Mouse (Mus musculus) ES-E14 (cell line): ENCODE measurements around the gene Gm4969. TPM values are rescaled to one million over a fixed set of nuclear protein-coding genes. Genes with fewer than 3 reads are reported as not detected.
A peak's percentile ranks its signal among the peaks of the same experiment; 100 is the strongest.
"Not testable (repeated sequence)": the region's sequence is repeated elsewhere in the genome, so short reads cannot be mapped to it uniquely, and the experiment has no call there.

ENCODE experiments used
- DNase-seq: peaks from one replicate; pipeline ENCODE4 v3.0.0-alpha.2; 2013; ENCODE audit warnings: low read depth, low spot score
- H3K27ac ChIP-seq: 2 replicates; pipeline ENCODE4 v1.5.1; 2012; ENCODE audit warnings: low read depth, mild to moderate bottlenecking, low read length, moderate library complexity, mixed read lengths; ENCODE audit not compliant: poor library complexity, insufficient read depth, severe bottlenecking
- H3K36me3 ChIP-seq: 2 replicates; pipeline ENCODE4 v1.6.1; 2012; ENCODE audit warnings: mild to moderate bottlenecking, low read length, moderate library complexity, mixed read lengths; ENCODE audit not compliant: control insufficient read depth, poor library complexity, insufficient read depth, severe bottlenecking
- H3K4me1 ChIP-seq, 2 experiments: fragments of 150-350 bp in 1 of 2; sonication (generic) in 1 of 2; 2 replicates each; pipeline ENCODE4 v1.6.1; 2012; ENCODE audit warnings: low read length in 2 of 2, mild to moderate bottlenecking in 1 of 2, mixed read lengths in 1 of 2; ENCODE audit not compliant: control insufficient read depth in 2 of 2, insufficient read depth in 2 of 2, poor library complexity in 1 of 2
- H3K4me3 ChIP-seq, 2 experiments: fragments of 150-350 bp in 1 of 2; sonication (generic) in 1 of 2; 2 replicates each; pipeline ENCODE4 v1.5.1; 2012; ENCODE audit warnings: low read length in 2 of 2, low read depth in 1 of 2, mild to moderate bottlenecking in 1 of 2, mixed read lengths in 1 of 2; ENCODE audit not compliant: insufficient read depth in 1 of 2, poor library complexity in 1 of 2, severe bottlenecking in 1 of 2
- H3K9ac ChIP-seq: 2 replicates; pipeline ENCODE4 v1.6.1; 2012; ENCODE audit warnings: low read depth, mild to moderate bottlenecking, low read length, mixed read lengths; ENCODE audit not compliant: poor library complexity, insufficient read depth, severe bottlenecking
- H3K9me3 ChIP-seq: fragments of 150-350 bp; sonication (generic); 2 replicates; pipeline ENCODE4 v1.6.1; 2012; ENCODE audit warnings: low read depth, mild to moderate bottlenecking, low read length; ENCODE audit not compliant: control insufficient read depth, insufficient read depth
- CHD2 ChIP-seq: IDR thresholded peaks from 2 replicates; pipeline ENCODE4 v1.6.1; 2014; ENCODE audit warnings: mild to moderate bottlenecking, low read depth, low read length, inconsistent platforms
- HCFC1 ChIP-seq: IDR thresholded peaks from 2 replicates; pipeline ENCODE4 v1.6.1; 2012; ENCODE audit warnings: low read length, inconsistent platforms, borderline replicate concordance; ENCODE audit not compliant: insufficient read depth
- MAFK ChIP-seq: IDR thresholded peaks from 2 replicates; pipeline ENCODE4 v1.6.1; 2014; ENCODE audit warnings: mild to moderate bottlenecking, low read depth, low read length, inconsistent platforms; ENCODE audit not compliant: insufficient read depth
- ZC3H11A ChIP-seq: IDR thresholded peaks from 2 replicates; pipeline ENCODE4 v1.6.1; 2012; ENCODE audit warnings: low read depth, mild to moderate bottlenecking, inconsistent platforms, low read length, borderline replicate concordance
- ZNF384 ChIP-seq: IDR thresholded peaks from 2 replicates; pipeline ENCODE4 v1.6.1; 2012; ENCODE audit warnings: low read depth, low read length, inconsistent platforms
- in situ Hi-C, 2 experiments: fragments of 600-800 bp; cut with MboI; formaldehyde crosslinking; loops; one replicate each; pipeline ENCODE4 v1.15.1; 2025; ENCODE audit warnings: low sequenced_read_pairs in 2 of 2, inconsistent platforms in 1 of 2; ENCODE audit not compliant: unreplicated experiment in 2 of 2
- total RNA-seq: library from RNA; depleted of rRNA; stranded (reverse); fragments of 300-350 nt; gene quantifications from 2 replicates; pipeline ENCODE4 v1.2.3, GENCODE M21; 2012

The Gm4969 gene
- total RNA-seq, 1 experiment: 1.9 TPM

GRCm38 (mm10) chr7:19075723-19076585, 42.2 kb downstream of the Gm4969 start, which contains the start of gene Dmwd:
TSS of gene Dmwd (plus strand) at chr7:19076227.
- Histone ChIP-seq H3K36me3 (peaks cover 27% of the 10 kb centered on the region), H3K9ac (peak within 1 kb of the TSS; percentile 93), H3K9me3 (no peaks in the 10 kb centered on the region), H3K27ac (peak within 1 kb of the TSS; percentile 22; the same call in 1 of the 2 replicates), H3K4me1 (peaks cover 0 to 19% of the 10 kb centered on the region in 2 experiments; a peak in 3 of 4 replicates), H3K4me3 (peak within 1 kb of the TSS; percentile 90 to 98)
- DNase-seq: peak; percentile 100
- TF ChIP-seq CHD2 (0 out of 2 replicates have a peak, but pooled peaks have one; percentile 22), ZNF384 (no peak)
- in situ Hi-C loops: no loop called here

DNA sequence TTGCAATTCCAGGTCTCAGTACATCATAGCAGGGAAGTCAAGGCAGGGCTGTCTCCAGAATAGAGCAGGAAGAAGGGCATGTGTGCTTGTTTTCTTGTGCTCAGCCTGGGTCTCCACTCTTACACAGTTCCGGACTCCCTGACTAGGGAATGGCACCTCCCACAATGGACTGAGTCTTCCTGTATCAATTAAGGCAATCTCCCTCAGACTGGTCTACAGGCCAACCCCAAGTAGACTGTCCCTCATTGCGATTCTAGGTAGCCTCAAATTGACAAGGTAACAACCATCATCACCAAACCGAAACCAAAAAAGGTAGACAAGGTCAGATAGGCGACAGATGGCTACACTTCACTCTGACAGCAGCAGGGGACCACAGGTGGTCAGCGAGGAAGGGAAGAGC, 42.9 kb downstream of the Gm4969 start:
- H3K36me3 ChIP-seq: peaks cover 19% of the 10 kb centered on the region
- no peak overlapping the region for H3K27ac ChIP-seq
- in situ Hi-C loops: no loop called here
- H3K9ac ChIP-seq: no peak overlapping the region
- no peaks in the 10 kb centered on the region for H3K9me3 ChIP-seq
- peaks cover 0 to 16% of the 10 kb centered on the region in 2 experiments; a peak in 3 of 4 replicates for H3K4me1 ChIP-seq
- no peak overlapping the region; a peak in 1 of 4 replicates for H3K4me3 ChIP-seq
- TF ChIP-seq CHD2: no peak
- TF ChIP-seq ZC3H11A: no peak
- TF ChIP-seq HCFC1: no peak
- TF ChIP-seq ZNF384: no peak
- no peak for TF ChIP-seq MAFK
- no peak for DNase-seq

GRCm38 (mm10) chr7:19074494-19074893, 43.7 kb downstream of the Gm4969 start:
- no peak for DNase-seq
- peaks cover 0 to 12% of the 10 kb centered on the region in 2 experiments; a peak in 3 of 4 replicates for H3K4me1 ChIP-seq
- no peak overlapping the region for H3K9ac ChIP-seq
- no peaks in the 10 kb centered on the region for H3K9me3 ChIP-seq
- H3K27ac ChIP-seq: no peak overlapping the region
- H3K36me3 ChIP-seq: peaks cover 13% of the 10 kb centered on the region
- no peak overlapping the region for H3K4me3 ChIP-seq
- in situ Hi-C loops: no loop called here
- TF ChIP-seq HCFC1 (no peak), ZC3H11A (no peak), CHD2 (no peak), MAFK (no peak), ZNF384 (no peak)

- peak overlapping the region in 1 of 2 experiments; percentile 17; a peak in 1 of 4 replicates for H3K4me3 ChIP-seq
- H3K9me3 ChIP-seq: no peaks in the 10 kb centered on the region
- H3K4me1 ChIP-seq: peaks cover 0 to 12% of the 10 kb centered on the region in 2 experiments; a peak in 3 of 4 replicates
- DNase-seq: peak; percentile 82
- H3K27ac ChIP-seq: no peak overlapping the region
- no peak overlapping the region for H3K9ac ChIP-seq
- peaks cover 6% of the 10 kb centered on the region for H3K36me3 ChIP-seq
- TF ChIP-seq ZC3H11A (no peak), MAFK (no peak), ZNF384 (no peak), CHD2 (no peak), HCFC1 (no peak)
- in situ Hi-C loops: no loop called here
These were observed 44.7 kb downstream of the Gm4969 start for GRCm38 (mm10) chr7:19073504-19073903.

DNA sequence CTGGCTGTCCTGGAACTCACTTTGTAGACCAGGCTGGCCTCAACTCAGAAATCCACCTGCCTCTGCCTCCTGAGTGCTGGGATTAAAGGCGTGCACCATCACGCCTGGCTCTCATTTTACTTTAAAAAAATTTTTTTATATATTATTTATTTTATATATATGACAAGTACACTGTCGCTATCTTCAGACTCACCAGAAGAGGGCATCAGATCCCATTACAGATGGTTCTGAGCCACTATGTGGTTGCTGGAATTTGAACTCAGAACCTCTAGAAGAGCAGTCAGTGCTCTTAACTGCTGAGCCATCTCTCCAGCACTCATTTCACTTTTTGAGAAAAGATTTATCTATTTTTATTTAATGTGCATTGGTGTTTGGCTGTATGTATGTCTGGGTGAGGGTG, 47.1 kb downstream of the Gm4969 start:
- H3K4me1 ChIP-seq, H3K4me3 ChIP-seq, H3K9ac ChIP-seq, H3K27ac ChIP-seq, in situ Hi-C loops, DNase-seq, H3K36me3 ChIP-seq, H3K9me3 ChIP-seq: not testable (repeated sequence)
